Mouse (Mus musculus): Measurements from ENCODE around the gene Aldh1b1.

Aldh1b1 gene

DNA sequence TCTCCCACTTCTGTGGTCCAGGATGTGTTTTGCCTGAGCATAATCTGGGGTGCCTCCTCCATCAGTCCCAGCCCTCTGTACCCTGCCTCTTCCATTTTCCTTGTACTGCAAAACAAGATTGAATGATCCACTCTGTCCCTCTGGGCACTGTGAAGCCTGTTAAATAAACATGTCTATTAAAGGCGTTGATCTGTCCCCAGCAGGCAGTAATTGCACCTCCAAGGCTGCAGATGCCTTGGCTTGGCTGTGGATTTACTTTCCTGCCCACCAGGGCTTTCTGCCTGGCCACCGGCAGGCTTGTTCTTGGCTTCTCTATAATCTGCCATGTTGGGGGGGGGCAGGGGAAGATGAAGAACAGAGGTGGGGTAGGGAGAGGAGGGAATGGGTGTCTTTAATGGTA lies 12.9 kb upstream of the Aldh1b1 start:
- DNase-seq: no peak

DNA sequence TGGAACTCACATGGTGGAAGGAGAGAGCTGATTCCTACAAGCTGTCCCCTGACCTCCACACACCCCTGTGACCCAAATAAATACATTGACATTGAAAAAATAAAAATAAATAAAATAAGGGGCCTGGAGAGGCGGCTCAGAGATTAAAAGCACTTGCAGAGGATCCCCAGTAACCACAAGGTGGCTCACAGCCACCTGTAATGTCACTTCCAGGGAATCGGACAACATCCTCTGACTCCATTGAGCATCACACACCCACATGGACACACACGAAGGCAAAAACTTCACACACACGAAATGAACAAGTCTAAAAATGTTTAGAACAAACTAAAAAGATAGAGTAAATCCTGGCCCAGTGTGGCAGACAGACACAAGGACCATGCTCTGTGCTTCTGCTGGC lies 12.1 kb upstream of the Aldh1b1 start:
- no peak for DNase-seq

DNA sequence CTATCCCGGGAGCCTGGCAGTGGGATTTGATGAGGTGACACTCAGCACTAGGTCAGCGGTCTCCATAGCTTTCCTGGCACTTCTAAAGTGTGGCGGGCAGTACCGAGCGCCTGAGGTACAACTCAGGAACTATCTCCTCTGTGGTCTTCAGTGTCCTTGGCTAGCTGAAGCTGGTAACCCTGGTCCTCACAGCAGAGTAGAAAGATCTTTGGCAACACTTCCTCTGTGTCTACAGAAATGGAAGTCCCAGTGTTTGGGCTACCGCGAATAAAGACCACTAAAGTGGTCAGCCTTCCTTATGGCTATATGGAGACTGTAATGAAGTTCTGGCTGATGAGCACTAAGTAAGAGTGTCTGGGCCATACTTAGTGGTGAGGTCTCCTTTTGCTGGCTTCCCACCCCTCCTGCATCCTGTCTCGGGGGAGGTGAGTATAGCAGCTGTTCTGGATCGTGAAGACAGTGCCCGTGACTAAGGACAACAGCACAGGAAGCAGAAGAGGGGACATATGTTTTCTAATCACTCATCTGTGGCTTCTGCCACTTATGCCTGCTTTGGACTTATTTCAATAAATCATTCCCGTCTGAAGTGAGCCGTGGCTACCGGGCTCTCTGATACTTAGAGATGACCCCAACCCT lies 10.3 kb upstream of the Aldh1b1 start:
- DNase-seq: no peak

DNA sequence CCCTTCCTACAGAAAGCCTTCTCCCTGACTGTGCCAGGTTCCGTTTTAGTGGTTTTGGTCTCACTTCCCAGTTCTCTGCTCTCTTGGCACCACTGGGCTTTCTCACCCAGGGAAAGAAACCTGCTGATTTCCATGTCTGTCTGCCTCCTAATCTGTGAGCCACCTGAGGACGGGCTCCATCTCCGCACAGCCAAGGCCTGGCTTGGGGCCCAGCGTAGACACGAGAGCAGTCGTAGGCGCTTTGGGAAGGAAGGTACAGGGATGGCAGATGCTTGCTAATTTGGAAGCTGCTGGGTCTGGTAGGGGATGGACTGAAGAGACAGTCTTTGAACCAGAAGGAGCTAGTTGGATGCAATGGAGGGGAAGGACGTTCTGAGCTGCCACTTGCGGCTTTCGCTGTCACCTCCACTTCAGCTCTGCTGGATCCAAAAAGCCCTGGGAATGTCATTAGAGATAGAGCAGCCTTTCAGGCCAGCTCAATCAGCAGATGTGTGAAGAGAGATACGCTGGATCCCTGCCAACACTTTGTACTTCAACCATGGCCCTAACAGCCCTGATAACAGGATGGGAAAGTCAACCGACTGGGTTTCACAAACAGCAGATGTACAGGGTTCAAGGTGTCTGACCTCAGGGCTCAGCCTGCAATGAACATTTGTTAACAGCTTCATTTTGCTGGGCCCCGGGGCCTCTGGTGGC lies 9.4 kb upstream of the Aldh1b1 start:
- peak; percentile 26 for DNase-seq

DNA sequence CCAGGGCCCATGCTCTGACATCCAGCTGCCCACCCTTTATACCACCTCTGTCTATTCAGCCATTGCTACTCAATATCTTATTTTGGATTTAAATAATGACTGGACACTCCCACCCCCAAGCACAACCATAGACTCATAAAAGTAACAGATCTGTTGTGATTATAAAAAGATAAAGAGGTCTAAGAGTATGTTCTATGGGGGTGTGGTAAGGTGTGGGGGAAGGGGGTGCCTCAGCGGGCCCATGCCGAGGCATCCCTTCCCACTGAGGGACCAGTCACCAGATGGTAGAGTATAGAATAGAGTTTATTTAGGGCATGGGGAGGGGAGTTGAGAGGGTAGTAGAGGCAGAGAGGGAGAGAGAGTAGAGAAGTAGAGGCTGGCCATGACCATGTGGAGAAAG lies 8.8 kb upstream of the Aldh1b1 start:
- DNase-seq: no peak

DNA sequence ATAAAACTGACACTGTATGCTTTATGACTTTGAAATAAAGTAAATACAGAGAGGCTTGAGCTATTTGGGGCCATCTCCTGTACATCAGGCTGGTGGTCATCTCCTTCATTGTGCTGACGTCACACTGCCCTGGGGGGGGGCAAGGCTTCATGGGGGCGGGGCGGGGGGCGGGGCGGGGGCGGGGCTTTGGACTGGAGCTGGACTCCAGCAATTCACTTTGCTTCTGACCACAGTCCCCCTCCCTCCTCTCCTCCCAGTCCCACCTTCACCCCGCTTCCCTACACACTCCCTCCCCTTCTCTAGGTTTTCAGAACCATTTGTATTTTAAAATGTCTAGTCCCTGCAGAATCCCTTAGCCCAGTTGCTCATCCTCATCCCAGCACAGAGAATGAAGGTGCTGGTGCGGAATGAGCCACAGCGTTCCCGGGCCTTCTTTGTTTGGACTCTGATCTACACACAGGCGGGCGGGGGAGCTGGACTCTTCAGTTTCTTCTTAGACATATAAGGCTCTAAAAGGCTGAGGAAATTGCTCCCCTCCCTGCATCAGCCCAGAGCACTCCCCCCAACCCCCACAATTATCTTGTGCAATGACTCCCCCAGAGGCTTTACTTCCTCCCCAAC lies 3.5 kb upstream of the Aldh1b1 start:
- peak; percentile 72 for DNase-seq

DNA sequence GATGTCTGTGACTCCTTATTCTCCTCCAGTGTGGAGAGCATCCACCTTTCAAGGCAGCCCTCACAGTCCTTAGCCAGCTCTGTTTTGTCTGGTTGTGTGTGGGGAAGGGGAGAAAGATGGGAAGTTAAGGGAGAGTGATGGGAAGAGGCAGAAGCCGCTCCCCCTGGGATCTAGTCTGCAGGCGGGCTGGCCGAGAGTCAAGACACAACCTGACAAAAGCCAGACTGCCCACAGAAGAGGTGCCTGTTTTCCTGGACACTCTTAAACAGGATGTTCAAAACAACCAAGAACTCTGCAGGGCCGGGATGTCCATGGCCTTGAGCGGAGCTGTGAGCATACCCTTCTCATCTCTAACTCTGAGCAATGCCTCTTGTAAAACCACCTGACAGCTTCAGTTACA lies 2.1 kb upstream of the Aldh1b1 start:
- DNase-seq: no peak

DNA sequence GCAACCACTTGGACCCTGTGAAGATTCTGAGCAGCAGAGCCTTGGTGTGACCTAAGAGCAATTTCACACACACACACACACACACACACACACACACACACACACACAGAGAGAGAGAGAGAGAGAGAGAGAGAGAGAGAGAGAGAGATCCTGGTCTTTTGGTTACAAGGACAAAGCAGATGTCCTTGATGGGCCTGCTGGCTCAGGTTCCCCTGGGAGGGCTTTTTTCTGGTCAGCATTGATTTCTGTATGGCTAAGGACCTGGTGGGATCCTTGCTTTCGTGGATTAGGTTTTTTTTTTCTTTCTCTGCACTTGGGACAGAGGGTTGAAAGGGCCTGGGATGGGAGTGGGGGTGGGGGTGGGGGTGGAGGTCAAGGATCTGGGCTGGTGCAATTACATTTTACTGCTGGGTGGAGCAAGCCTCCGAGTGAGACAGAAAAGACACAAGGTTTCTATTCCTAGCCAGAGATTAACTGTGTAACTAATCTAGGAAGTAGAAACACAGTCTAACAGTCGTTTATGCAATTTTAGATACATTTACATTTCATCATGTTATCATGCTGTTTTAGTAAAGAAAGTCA lies 1.2 kb downstream of the Aldh1b1 start:
- DNase-seq: no peak

DNA sequence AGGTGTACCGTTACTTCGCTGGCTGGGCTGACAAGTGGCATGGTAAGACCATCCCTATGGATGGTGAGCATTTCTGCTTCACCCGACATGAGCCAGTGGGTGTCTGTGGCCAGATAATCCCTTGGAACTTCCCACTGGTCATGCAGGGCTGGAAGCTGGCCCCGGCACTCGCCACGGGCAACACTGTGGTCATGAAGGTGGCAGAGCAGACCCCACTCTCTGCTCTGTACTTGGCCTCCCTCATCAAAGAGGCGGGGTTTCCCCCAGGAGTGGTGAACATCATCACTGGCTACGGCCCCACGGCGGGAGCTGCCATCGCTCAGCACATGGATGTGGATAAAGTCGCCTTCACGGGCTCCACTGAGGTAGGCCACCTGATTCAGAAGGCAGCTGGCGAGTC lies 4.1 kb downstream of the Aldh1b1 start:
- DNase-seq: no peak

DNA sequence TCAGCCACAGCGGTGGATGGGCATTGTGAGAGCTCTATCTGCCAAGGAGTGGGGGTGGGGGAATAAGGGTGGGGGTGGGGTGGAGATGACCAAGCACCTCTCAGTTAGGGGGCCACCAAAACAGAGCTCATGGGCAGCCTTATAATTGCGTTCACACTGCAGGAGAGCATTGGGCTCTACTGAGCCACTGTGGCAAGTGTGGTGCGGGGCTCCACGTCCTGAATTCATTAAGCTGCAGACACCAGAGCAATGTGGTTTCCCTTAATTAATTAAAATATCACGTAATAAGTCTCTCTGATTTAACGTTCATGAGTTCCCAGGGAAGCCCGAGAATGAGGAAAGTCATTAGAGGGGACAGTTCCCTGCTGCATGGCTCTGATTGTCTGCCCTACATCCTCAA lies 9.2 kb downstream of the Aldh1b1 start:
- DNase-seq: no peak

DNA sequence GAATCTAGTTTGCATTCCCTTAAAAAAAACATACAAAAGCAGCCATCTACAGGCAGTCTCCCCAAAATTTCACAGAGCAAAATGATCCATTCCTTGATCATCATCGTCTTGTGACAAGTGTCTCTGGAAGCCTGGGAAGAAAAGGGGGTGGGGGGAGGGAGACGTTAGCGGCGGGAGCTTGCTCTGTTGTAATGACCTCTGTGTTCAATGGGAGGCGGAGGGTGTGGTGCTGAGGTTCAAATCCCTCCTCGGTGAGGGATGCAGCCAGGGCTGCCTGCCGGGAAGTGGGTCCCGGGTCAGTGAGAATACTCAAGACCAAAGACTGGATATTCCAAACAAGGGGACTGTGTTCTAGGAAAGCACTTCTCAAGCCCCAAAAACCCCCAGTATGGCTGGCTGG lies 12.4 kb downstream of the Aldh1b1 start:
- no peak for DNase-seq

DNA sequence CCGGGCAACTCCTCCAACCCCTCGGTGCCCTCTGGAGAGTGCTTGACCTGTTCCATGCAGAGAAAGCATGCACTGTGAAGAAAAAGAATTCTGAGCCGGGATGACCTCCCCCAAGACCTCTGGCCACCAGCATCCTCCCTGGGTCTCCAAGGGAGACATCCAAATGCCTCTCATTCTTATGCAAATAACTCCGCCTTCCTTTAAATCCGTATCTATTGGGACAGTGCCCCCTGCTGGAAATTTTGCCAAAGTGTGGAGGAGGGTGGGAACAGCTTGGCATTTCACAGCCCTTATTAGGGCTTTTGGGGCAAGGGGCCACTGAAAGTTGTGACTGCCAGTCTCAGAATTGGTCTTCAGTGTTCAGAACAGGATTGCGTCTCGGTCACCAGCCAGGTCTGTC lies 16.7 kb downstream of the Aldh1b1 start:
- peak; percentile 83 for DNase-seq

DNA sequence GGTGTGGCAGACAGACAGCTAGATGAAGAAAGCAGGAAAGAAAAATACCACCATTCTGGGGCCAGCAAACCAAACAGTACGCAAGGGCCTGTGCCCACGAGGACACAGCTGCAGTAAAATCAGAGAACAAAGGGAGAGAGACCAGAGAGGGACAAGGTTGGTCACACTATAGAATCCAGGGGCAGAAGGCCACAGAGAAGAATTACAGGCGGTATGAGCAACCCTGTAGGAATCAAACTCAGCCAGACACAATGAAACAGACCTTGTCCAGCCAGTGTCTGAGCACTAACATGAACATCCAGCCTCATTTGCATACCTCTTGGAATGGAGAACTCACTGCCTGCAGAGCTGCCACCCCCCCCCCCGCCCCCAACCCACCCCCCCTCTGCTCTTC lies 20.0 kb downstream of the Aldh1b1 start:
- no peak for DNase-seq

DNA sequence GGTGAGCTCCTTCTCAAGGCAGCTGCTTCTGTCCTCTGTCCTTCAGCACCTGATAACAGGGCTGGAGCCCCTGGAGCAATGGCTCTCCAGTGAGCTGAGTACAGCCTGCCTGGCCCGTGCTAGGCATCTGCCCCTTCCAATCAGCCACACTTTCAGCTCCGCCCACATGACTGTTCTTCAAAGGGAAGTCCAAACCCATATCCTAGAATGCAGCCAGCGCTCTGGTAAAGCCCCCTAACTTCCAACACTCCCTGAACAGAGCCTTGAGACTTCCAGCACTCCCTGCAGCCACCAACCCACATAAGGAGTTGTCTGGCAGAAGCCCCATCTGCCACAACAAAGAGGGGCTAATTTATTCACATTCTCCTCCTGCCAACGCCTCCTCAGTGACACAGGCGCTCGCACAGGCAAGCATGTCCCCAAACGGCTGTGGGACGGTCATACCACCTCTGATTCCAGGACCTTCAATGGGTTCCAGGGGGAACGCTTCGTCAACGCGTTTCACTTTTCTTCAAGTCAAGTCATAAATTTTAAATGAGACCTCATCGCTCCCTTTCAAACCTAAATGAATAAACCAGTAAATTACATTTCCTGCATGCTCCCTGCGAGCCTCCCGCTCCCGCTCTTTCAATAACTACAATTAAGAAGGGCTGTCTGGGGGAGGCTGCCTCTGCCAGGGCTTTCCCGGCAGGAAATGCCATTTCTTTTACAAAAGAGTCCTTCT lies 20.5 kb downstream of the Aldh1b1 start:
- peak; percentile 82 for DNase-seq

DNA sequence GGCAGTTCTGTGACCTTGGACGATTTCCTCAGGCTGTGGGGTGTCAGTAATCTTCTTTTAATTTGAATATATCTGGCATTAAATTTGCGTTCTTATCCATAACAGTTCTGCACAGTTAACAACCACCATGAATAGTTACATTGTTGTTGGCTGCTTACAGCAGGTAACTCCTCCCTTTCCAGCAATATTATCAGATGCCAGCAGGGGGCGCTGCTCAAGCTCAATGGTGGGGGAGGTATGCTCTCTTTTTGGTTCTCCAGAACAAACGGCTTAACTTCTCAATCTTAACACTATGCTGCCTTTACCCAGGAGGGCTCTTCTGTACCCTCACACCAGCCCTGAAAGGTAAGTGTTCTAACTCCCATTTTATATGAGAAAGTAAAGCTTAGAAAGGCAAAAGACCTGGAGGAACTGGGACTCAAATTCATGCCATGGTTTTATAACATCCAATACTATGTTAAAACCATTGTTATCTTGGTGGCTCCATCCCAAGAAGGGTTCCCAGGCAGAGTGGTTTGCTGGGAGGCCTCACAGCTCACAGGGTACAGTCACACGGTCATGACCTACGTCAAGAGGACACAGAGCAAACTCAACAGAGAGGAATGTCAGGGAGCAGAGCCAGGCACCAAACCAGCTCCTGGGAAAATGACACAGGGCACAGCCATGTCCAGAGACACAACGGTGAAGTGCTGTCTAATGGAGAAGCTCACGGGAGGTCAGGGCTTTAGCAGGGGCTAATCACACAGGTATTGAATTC lies 21.4 kb downstream of the Aldh1b1 start:
- DNase-seq: peak; percentile 72

DNA sequence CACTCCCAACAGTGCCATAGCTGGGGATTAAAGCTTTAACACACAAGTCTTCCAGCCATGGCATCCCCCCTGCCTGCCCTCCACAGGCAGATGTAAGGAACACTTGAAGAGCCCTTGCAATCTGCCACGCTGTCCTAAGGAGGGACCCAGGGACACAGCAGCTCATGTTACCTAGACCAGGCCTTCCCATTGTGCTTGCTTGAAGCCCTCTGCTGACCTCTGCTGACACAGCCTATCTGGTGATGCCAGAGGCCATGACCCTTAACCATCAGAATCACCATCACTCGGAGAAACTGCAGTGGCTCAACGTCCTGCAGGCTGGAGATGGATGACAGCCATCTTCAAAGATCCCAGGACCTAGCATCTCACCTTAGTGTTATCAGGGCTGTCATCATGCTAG lies 23.2 kb downstream of the Aldh1b1 start:
- no peak for DNase-seq

DNA sequence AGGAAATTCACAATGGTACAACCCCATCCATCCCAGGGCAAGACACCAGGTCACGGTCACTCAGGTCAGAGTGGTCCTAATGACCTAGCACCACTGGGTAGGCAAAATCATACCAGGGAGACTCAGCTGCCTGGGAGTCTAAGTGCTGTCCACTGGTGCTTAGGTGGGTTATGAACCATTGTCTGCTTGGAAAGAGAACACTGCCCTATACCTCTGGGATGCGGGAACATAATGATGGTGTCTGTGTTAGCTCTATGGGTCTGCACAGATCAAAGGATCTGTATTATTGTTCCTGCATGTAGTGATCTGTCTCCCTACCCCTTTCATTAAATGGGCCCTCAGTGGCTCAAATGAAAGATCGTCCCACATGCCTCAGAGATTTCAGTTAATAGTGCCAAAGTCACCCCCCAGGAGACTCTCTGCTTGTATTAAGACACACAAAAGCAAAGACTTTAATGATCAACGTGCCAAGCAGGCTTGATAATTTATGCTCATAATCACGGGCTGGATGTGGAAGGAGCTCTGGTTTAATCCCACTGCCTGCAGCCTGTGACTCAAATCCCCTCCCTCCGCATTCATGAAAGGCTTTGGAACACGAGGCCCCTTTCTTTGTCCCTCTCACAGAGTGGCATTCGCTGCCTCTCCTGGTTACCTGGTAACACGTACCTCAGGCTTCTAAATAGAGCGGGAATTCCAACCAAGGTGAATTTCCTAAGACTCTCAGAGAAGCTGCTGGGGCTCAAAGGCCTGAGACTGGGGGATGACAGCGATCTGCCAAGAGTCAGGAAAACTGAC lies 24.2 kb downstream of the Aldh1b1 start:
- DNase-seq: peak; percentile 68

DNA sequence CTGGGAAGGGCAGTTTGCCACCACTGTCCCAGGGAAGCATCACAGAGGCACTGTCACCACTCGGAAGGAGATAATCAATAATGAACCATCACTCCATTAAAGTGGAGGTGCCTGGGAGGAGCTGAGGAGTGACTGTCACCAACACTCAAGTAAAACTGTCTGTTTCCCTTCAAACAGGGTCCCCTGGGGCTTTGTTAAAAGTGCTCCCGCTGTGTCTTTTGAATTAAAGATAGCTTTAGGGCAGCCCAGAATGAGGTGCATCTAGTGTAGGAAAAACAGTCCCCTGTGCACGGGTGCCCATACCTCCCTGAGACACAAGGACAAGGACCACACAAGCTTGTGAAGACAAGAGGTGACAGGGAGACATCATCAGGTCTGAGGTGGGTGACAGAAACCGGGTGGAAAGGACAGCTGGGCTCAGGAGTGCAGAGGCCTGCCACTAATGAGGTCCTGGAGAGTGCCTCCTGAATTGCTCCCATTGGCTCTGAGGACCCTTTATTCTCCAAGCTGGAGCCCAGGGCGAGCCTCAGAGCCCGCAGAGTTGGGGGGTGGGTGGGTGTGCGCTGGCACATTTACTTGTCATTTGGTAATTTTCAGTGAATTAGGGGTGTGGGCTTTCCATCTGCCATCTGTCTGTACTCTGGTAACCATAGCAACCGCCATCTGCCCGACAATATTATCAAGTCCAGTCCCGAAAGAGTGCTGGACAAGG lies 25.4 kb downstream of the Aldh1b1 start:
- peak; percentile 69 for DNase-seq

DNA sequence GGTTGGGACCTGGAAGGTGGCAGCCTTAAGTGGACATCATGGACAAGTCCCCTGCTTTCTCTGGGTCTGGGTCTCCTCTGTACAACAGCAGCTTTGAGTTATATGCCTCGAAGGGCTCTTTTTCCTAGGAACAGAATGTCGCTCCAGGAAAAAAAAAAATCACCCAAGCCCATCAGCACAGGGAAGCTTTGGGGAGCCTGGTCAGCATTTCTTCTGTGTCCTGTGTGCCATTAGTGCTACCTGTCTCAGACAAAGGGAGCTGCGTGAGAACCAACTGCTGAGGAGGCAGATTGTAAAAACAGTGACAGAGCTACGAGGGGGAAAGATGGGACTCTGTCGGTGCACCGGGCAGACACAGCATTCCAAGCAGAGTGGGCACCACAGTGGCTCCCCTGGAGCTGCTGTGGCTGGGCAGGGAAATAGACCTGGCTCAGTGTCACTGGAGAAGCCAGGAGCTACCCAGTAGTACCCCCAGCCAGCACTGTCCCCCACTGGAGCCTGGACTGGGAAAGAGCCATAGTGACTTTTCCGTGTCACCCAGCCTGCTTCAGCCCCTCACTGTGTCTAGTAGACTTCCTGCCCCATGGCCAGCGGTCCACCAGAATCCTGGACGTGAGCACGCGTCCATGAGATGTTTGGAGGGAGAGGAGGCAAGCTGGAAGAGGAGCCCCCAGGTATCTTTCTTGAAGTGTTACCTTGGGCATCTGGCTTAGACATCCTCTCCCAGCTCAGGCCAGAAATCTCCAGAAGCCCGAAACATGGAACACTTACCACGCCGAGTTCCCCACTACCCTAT lies 26.1 kb downstream of the Aldh1b1 start:
- no peak for DNase-seq
